Mouse (Mus musculus): ENCODE data around the gene Cops9.

Cops9 gene

DNA sequence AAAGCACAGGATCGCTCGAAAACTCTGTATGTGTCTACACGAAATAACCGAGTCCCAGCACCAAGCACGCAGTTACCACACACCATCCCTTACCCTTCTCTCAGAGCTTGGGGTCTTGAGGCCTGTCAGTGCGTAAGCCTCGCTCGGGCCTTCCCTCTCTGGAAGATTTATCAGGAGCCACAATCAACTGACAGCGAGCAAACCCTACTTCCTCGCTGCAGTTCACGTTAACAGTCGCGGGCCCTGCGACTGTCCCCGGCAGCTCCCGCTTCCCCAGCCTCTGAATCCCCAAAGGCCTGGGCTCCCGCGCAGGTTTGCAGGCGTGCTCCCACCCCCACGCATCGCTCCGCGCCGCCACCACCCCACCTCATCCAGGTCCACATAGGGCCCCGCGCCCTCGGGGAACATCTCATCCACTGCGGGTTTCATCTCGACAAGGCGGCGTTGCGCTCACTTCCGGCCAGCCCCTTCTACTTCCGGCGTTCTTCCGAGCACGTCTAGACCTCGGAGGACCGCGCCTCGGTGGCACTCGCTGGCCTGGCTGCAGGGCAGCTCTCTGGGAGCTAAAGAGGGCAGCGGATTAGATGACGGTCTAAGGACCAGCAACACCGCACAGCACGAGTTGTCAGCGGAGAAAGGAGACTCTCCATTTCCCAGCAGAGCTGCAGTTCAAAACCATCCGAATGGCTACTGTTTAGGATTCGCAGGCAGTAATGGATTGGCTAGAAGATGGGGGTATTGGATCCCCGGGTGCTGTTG, at the start of gene Cops9:
Gene Cops9 (minus strand): TSS at position 472 of the 759 bp plus-strand sequence.
- DNase-seq (ENCODE audit: low read depth, low spot score), result peak; percentile 90

DNA sequence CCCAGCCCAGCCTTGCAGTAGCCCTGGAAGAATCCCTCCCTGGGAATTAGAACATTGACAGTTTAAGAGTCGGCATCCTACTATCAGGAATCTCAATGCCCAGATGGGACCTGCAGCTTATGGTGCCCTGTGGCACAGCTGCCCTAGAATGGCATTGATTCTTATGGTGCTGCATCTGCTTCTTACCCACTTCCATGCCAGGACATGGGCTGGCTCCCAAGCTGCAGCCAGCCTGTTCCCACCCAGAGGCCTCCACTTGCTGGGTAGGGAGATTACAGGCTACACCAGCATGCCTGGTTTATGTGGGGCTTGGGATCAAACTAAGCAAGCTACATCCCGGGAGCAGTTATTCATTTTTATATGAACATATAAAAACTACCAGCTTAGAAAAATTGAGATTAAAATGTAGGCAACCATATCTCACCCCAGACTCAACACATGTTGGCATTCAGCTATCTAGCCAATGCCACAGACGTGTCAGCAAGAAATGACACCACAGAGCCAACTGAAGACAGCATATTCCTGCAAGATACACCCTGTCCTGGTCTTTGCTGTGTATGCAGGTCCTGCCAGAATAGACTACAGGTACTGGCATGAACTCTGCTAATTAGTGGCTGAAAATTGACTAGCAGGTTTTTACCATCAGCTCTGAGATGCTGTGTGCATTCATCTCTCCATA, 49.5 kb upstream of the Cops9 start:
- DNase-seq (ENCODE audit: low read depth, low spot score), result no peak

DNA sequence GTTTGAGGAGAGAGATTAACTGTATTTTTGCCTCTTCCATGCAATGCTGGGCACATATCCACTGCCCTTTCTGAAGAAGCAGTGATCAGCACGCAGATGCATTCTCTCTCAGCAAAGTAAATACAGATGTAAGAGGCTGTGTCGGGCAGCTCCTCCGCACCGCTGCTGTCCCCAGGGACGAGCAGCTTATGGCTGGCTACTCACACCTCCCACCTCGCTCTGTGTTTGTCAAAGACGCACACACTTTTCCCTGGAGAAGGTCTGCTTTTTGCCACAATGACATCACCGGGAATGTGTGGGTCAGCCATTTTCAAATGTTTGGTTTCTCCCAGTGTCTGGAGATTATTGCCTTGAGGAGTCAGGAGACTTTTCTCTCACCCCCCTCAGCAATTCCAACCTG, 45.2 kb upstream of the Cops9 start:
- no peak for DNase-seq (ENCODE audit: low read depth, low spot score)

DNA sequence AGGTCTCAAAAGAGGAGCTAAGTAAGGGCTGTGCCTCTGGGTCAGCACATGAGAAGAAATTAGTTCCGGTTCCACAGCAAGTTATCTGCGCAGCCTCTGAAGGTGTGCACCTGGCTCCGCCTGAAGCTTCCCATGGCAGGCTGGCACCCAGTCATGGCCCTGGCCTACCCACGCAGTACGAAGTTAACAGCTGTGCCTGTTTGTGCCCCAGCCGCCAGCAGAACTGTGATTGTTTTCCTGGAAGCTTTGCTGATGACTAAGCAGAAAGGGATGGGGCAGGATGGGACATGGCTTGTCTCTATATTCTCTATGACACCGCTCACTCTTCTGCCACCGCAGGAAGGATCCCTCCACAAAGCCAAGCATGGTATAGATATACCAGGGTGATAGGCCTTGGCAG, 41.4 kb upstream of the Cops9 start:
- DNase-seq (ENCODE audit: low read depth, low spot score), result no peak

DNA sequence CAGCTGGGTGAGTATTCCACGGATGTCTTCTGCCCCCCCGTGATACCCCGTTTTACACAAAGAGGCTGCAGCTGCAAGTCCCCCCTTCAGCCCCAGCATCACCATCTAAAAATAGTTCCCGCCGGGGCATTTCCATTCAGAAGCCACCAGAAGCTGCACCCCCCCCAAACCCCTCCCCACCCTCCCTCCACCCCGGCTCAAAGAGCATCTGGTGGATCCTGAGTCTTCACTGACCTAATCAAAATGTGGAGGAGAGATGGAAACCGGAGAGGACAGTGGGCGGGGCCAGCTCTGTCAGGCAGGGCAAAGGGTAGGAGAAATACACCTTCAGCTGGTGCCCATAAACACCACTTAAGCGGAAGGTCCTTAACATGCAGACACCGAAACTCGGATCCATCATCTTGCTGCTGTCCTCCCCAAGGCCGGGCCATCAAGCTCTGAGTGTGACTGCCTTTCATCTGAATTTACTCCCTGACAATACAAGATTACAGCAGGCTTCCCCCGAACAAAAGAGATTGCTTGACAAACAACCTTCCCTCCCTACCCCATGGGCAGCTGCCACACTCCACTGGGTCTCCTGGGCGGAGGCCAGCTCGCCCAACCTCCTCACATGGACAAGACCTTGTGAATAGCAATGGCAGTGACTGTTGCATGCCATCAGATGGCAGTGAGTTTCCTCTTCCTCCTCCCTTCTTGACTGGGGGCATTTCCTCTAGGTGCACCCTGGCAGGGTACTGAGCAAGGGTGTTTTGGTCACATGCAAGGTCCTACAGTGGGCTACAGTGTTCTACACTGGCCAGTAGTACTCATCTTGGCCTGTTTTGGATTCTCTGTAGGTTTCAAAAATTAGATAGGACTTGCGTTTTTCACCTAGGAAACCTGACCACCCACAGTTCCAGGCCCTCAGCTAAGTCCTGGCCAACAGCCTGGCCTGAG, 39.2 kb upstream of the Cops9 start:
- DNase-seq (ENCODE audit: low read depth, low spot score), result no peak

DNA sequence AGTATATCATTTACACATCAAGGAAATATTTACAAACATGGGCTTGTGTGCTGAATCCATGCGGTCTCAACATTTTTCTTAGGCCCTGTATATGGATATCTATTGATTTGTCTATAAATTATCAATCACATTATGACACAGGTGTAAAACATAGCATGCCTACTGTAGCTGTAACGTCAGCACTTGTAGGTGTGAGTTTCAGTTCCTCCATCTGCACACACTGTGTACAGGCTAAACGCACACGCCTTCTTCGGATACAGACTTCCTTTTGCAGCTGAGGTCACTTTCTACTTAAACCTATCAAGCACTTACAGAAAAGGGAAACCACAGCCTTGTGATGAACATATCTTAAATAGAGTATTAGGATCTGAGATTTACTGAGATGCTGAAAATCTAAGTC, 37.0 kb upstream of the Cops9 start:
- DNase-seq (ENCODE audit: low read depth, low spot score), result no peak

DNA sequence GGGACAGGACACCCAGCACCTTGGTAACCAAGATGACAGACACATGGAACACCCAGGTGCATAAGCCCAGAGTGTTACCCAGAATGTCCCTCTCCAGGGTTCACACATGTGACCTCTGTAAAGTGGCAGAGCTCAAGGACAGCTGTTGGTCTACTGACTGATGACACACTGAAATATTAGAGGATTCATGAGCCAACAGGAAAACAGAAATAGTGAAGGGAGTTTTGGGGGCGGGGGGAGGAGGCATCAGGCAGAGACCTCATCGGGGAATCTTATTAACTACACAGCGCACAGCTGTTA, 34.8 kb upstream of the Cops9 start:
- DNase-seq (ENCODE audit: low read depth, low spot score), result no peak

DNA sequence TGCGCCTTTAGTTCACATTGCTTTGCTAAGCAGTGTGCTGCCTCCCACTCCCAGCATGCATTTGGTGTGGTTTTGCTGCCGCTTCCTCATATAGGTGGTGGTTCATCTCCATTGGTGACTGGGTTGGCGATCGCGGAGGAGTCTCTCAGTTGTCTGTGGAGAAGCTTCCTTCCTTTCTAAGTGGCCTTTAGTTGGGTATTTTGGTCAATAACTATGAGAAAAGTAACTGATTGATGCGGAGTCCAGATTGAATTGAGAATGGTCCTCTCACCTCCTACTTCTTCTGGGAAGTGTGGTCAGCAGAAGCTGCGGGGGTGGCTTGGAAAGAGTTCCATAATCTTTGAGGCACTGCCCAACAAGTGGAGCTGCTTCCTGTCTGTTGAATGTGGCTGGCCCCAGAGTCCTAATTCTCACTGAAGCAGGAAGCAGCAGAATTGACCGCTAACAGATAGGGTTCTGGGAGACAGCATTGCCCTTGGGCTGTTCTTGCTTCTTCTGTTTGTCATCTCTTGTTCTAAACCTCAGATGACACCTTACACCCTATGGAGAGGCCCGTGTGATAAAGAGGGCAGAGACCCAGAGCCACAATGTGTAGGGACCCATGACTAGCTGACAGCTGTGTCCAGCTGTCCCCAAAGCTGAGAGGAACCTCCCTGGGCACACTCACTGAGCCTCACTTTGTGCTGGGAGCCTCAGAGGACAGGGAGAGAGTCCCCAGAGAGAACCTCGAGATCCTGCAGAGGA, 34.3 kb upstream of the Cops9 start:
- peak; percentile 26 for DNase-seq (ENCODE audit: low read depth, low spot score)

DNA sequence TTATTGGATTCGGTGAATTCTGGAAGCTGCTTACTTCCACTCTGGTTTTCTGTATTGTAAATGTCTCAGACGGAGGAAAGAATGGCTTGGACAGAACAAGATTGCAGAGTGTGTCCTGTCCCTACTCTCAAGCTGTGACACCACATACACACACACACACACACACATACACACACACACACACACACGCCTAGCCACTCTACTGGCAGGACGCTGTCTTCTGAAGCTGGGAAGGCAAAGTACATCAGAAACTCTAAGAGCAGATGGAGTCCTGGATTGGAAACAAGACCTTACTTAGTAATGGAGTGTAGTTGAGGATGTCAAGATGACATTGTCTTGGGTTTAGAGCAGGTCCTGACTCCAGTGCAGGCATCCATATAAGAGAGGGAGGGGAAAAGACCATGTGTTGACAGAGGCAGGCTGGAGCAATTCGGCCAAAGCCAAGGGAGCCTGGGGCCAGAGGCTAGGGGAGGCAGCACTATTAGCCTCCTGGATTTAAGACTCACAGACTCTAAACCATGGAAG, 31.5 kb upstream of the Cops9 start:
- DNase-seq (ENCODE audit: low read depth, low spot score), result no peak

DNA sequence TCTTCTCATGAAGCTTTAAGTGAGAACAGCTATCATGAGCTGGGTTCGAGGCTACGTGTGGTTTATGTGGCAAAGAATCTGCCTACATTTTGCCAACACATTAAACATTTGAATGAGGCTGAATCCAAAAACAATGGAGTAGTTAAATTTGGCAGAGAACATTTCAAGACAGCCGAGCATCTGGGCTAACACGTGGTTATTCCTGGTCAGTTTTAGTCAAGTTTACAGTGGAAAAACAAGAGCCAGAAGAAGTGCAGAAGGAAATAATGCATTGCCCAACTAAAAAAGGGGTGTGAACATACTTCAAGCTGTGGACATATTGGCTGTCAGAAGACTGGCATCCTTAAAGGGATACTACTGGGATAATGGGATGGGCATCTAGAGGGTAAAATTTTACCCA, 29.5 kb upstream of the Cops9 start:
- DNase-seq (ENCODE audit: low read depth, low spot score), result no peak

DNA sequence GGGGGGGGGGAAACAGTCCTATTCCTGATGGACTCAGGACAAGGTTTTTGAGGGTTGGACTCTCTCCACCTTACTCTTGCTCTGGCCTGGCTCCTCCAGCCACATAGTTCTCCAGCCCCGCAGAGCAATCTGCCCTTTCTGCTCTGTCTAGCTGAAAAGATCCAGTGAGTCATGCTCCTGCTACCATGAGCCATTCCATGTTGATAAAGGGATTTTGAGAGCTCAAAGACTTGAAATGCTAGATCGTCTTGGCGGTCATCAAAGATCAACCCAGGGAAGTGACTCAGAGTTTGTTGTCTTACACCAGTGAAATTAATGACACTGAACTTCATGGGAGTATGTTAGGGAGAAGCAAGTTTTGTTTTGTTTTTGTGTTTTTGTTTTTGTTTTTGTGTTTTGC, 27.6 kb upstream of the Cops9 start:
- no peak for DNase-seq (ENCODE audit: low read depth, low spot score)

DNA sequence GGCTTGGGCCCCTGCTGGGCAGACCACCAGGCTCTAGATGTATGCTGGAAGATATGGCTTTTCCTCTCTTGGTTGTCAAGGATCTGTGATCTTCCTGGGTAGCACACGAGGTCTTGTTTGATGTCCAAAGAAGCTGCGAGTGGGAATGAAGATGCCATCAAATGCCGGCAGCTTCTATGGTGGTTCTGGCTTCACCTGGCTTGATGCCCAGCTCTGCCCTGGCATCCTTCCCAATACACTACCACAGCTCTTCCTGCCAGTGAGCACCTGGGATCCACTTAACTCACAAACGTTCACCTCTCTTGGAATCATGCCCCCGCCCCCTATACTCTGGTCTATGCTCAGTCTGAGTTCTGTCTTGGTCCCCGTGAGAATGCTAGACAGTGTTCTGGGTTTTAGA, 25.3 kb upstream of the Cops9 start:
- DNase-seq (ENCODE audit: low read depth, low spot score), result no peak

DNA sequence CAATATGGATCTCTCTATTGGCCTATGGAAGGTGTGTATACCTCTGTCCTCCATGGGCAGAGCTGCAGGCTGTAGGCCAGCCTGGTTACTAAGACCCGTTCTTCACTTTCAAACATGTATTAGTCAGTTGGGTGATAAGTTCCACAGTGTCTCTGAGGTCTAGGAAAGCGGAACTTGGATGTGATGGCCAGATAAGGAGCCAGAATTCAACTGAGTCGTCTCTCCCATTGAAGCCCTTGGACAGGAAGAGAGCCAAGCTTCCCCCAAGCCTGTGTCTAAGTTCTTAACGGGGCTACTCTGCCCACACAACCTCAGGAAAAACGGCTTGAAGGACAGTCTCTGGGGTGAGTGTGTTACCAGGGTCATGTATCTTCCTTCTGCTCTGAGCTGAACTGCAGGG, 17.6 kb upstream of the Cops9 start:
- DNase-seq (ENCODE audit: low read depth, low spot score), result no peak

DNA sequence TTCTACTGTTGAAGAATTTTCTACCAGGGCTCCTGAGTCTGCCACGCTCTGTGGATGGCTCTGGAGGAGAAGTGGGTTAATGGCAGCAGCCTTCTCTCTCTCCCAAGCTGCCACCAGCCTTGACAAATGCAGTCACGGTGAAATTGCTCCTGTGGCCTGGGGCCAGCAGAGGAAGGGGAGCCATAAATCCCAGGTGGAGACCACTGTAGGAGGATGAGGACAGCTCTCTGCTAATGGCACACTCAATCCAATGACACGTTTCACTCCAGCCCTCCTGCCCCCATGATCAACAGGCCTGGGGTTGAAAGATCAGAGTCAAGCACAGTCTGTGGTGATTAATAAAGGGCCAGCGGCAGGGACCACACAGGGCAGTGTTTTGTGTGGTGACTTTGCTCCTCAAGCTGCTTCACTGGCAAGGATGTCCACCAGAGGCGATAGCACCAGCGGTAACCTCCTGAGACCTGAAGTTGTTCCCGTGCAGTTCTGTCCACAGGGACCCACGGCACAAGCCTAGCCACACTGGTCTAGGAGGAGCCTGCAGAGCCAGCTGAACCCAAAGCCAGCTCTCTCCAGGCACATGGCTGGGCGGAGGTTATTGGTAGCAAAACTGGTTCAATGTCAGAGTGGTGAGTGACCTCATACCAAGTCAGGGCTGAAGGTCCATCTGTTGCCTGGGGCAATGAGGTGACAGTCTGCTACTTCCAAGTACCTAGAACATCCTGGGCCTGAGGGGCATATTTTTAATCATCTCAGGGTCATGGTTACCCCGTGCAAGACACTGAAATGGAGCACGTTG, 15.4 kb upstream of the Cops9 start:
- DNase-seq (ENCODE audit: low read depth, low spot score), result no peak

DNA sequence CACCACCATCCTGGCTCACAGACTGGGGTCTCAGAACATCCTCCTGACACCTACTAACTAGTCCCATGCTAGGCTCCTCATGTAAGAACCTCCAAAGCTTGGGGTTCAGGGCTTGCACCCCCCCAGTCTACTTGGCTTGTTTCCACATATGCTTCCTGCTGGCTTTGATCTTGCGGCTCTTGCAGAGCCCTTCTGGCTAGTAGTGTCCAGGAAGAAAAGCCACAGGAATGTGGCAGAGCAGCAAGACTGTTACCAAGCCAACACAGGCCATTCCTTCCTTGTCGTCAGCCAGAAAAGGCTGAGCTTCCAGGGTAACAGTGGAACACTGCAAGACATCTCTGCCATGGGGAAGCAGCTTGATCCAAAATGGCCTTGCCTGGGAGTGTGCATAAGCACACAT, 12.9 kb upstream of the Cops9 start:
- DNase-seq (ENCODE audit: low read depth, low spot score), result no peak

DNA sequence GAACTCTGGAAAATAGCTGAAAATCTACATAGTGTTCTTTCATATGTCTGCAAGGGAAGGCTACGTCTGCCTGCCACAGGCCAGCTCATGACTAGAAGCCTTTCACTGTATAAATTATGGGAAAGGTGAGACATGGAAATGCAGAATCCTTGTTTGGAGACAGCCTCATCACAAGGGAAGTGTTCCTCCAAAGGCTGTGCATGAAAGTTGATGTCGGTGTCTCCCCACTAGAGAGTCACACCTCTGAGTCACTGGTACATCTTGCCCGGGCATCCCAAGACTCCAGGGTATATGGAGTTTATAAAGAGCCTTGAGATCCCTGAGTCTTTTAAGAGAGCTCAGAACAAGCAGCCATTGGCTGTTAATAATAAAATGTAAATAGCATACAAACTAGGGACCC, 11.4 kb upstream of the Cops9 start:
- DNase-seq (ENCODE audit: low read depth, low spot score), result no peak

DNA sequence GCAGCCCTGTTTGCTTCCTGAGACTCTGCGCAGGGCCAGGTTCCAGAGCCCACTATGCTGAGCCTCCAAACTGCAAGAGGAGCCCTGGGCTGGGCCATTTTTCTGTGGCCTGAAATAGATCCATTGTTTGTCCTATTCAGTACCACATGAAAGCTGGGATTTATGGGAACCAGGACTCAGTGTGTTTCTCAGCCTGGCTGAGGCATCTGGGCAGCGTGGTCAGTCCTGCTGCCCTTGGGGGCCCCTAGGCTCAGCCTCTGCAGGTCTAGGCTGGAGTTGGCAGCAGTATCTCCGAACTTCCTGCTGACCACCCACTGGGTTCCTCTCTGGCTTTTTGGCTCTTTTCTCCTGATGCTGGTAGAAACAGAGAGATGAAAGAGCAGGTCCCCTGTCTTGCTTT, 9.7 kb upstream of the Cops9 start:
- no peak for DNase-seq (ENCODE audit: low read depth, low spot score)

DNA sequence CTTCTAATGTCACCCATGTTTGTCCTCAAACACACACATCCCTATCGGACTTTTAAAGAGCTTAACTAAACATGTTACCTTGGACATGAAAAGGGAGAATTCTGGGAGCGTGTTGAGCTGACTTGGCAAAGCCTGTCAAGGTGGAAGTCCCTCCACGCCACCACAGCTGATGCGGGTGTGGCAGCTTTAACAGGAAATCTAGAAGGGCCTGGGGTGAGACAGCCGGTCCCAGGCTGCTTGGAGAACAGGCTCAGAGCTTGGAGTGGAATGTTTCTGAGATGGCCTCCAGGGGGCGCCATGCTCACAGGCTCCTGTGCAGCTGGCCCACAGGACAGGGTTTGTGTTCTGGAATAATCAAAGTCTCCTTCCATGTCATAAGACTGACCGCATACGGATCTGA, 6.9 kb upstream of the Cops9 start, which contains the start of gene Otos:
Gene Otos (minus strand): TSS at position 169 of the 400 bp plus-strand sequence.
- DNase-seq (ENCODE audit: low read depth, low spot score), result peak; percentile 69

DNA sequence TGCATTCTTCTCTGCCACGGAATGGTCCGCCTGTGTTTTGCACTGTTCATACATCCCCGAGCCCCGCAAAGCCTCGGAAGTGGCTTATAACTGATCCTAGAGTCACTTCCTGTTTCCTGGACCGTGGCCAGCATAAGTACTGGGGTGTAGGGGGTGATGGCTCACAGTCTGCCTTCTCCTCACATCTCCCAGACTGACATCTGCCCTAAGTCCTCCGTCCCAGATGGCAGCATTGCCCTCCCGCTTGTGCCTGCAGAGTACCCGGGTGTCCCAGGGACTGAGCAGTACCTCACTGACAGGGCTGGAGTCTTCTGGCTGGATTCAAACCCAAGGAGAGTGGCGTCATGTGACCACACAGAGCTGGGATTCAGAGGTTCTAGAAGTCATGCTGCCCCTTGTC, 6.4 kb upstream of the Cops9 start:
- DNase-seq (ENCODE audit: low read depth, low spot score), result peak; percentile 42

DNA sequence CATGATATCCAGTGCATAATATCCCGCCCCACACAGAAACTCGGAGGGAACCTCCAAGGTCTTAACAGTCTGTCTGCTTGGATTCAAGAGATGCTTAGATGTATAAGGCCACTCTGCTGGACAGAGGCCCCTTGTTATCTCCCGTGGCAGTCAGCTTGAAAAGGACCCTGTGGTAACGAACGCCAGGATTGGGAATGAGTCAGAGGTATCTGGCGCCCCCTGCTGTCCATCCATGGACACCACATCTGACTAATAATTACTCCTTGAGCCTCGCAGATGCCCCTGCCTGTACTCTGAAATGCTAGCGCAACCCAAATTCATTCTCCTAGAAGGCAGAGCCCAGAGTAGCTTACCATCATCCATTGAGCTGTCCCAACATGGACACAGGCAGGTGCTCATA, 6.0 kb upstream of the Cops9 start:
- DNase-seq (ENCODE audit: low read depth, low spot score), result peak; percentile 58

DNA sequence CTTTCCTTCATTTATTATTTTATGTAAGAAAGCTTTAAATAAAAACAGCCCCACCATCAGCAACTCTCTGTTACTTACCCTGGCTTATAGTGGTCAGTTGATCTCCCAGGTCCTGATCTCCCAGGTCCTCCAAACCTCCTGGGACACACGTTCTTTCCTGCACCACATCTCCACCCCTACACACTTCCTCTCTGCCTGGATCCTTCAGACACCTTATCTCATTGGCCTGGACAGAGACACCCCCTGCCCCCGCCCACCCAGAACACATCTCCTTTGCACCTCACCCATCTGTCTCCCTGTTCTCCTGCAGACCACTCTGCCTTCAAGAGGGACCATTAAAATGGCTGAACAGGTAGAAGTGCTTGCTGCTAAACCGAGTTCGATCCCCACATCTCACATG, 5.2 kb upstream of the Cops9 start:
- DNase-seq (ENCODE audit: low read depth, low spot score), result no peak

Data from CD4-positive helper T cell, adult 2 months (primary cell).